Mouse (Mus musculus): ENCODE measurements around the gene Gm28576.
"Not testable (repeated sequence)": the region's sequence is repeated elsewhere in the genome, so short reads cannot be mapped to it uniquely, and the experiment has no call there.

Gm28576 gene

GRCm38 (mm10) chrY:7722641-7723040, at the start of gene Gm28576:
Gene Gm28576 (plus strand): TSS chrY:7722941.
- POLR2A ChIA-PET = not testable (repeated sequence)

More at GRCm38 (mm10) chrY:7722641-7723040, at the start of gene Gm28576:
- CTCF ChIA-PET = not testable (repeated sequence)

All from embryonic stem cell, embryonic (primary cell).